Comparison of ENCODE assay signal across 8 mouse cellular contexts in genomic region chr2:152693735-152694134, GRCm38 (mm10). TPM values are rescaled to one million over a fixed set of nuclear protein-coding genes. Genes with fewer than 3 reads are reported as not detected.
A peak's percentile ranks its signal among the peaks of the same experiment; 100 is the strongest.
DNase-seq lines count a peak whose midpoint lies in the region; ATAC-seq and TF ChIP-seq lines count a peak whose summit lies in the region.

No protein-coding gene starts in this region.

- 86% methylated on average over 13 of the region's 13 CpGs for WGBS in heart, adult 2 months
- WGBS in liver, embryonic 13.5 days (ENCODE audit: insufficient replicate concordance), result 81% methylated on average over 13 of the region's 13 CpGs
- 97% methylated on average over 13 of the region's 13 CpGs for WGBS in thymus, adult 2 months

- no peak for TF ChIP-seq POLR2A in heart, adult 2 months (IDR thresholded peaks at IDR 0.05; ENCODE audit: insufficient read depth, low read depth, low read length)
- no peak for TF ChIP-seq POLR2A in testis, adult 2 months (IDR thresholded peaks at IDR 0.05; ENCODE audit: control insufficient read depth, low read depth, low read length)
- TF ChIP-seq POLR2A in thymus, adult 2 months (IDR thresholded peaks at IDR 0.05; ENCODE audit: control insufficient read depth, extremely low read depth, insufficient read depth, low read length, poor library complexity), result no peak

- DNase-seq in heart, adult 2 months, result no peak
- no peak for DNase-seq in heart, adult 8-10 months (ENCODE audit: low spot score)
- DNase-seq in testis, postnatal 10 days (ENCODE audit: low spot score), result no peak
- DNase-seq in liver, embryonic 13.5 days, result no peak
- DNase-seq in ovary, postnatal 36 days (ENCODE audit: low spot score), result no peak
- DNase-seq in thymus, adult 2 months, result no peak

- H3K36me3 ChIP-seq in heart, adult 2 months (ENCODE audit: control insufficient read depth, insufficient read depth, low read length), result no peaks in the 10 kb centered on the region
- H3K36me3 ChIP-seq in testis, adult 2 months (ENCODE audit: control insufficient read depth, insufficient read depth, low read length), result peaks cover 3% of the 10 kb centered on the region
- peaks cover 64% of the 10 kb centered on the region for H3K36me3 ChIP-seq in liver, embryonic 13.5 days
- peaks cover 60% of the 10 kb centered on the region for H3K36me3 ChIP-seq in thymus, adult 2 months (ENCODE audit: control insufficient read depth, insufficient read depth, low read length)

- no peaks in the 10 kb centered on the region for H3K27me3 ChIP-seq in heart, adult 2 months (ENCODE audit: control insufficient read depth, insufficient read depth, low read length)
- no peaks in the 10 kb centered on the region for H3K27me3 ChIP-seq in testis, adult 2 months (ENCODE audit: control insufficient read depth, insufficient read depth, low read length)
- H3K27me3 ChIP-seq in liver, embryonic 13.5 days, result no peaks in the 10 kb centered on the region
- H3K27me3 ChIP-seq in thymus, adult 2 months (ENCODE audit: control insufficient read depth, insufficient read depth, low read length), result no peaks in the 10 kb centered on the region

- H3K4me2 ChIP-seq in liver, embryonic 13.5 days, result peak overlapping the region; percentile 39

- intact Hi-C loops in heart, adult 2 months (cut with DNase I), result loop anchor here (1.0 to 10.0 kb wide), 2 partner anchors 138 to 651 kb away; partner anchors contain the start of genes Asxl1 and Bcl2l1

- no peak for TF ChIP-seq CTCF in heart, adult 2 months (IDR thresholded peaks at IDR 0.05)
- no peak for TF ChIP-seq CTCF in testis, adult 2 months (IDR thresholded peaks at IDR 0.05; ENCODE audit: control insufficient read depth, insufficient read depth, insufficient replicate concordance, low read depth, low read length)
- TF ChIP-seq CTCF in thymus, adult 2 months (IDR thresholded peaks at IDR 0.05; ENCODE audit: borderline replicate concordance, control insufficient read depth, extremely low read depth, insufficient read depth, low read length, poor library complexity), result no peak

- H3K27ac ChIP-seq in heart, adult 2 months, result peak overlapping the region; percentile 4
- peak overlapping the region; percentile 9; the same call in 1 of the 2 replicates for H3K27ac ChIP-seq in testis, adult 2 months (ENCODE audit: control insufficient read depth, insufficient read depth, low read depth, low read length)
- H3K27ac ChIP-seq in liver, embryonic 13.5 days, result no peak overlapping the region
- H3K27ac ChIP-seq in thymus, adult 2 months (ENCODE audit: control insufficient read depth, insufficient read depth, low read length), result no peak overlapping the region

- H3K4me3 ChIP-seq in heart, adult 2 months, result no peak overlapping the region
- H3K4me3 ChIP-seq in testis, adult 2 months (ENCODE audit: control insufficient read depth, low read depth, low read length), result no peak overlapping the region
- no peak overlapping the region for H3K4me3 ChIP-seq in liver, embryonic 13.5 days (replicated peaks)
- H3K4me3 ChIP-seq in thymus, adult 2 months (ENCODE audit: control insufficient read depth, insufficient read depth, low read length), result no peak overlapping the region

- H3K79me2 ChIP-seq in heart, adult 2 months (replicated peaks; ENCODE audit: control insufficient read depth, insufficient read depth, low read length), result no peaks in the 10 kb centered on the region

- no peaks in the 10 kb centered on the region for H3K9me3 ChIP-seq in liver, embryonic 13.5 days (replicated peaks)

- peak overlapping the region; percentile 37 for H3K9ac ChIP-seq in heart, adult 2 months (ENCODE audit: low read depth, low read length)
- peak overlapping the region; percentile 49 for H3K9ac ChIP-seq in liver, embryonic 13.5 days

- no peak for TF ChIP-seq EP300 in heart, adult 2 months (IDR thresholded peaks at IDR 0.05; ENCODE audit: insufficient read depth, low read depth, low read length)

- ATAC-seq in liver, embryonic 13.5 days (ENCODE audit: low read depth), result no peak
- ATAC-seq in CD4-positive, CD25-positive, alpha-beta regulatory T cell, adult 4 months, result no peak

- peaks cover 10% of the 10 kb centered on the region for H3K4me1 ChIP-seq in heart, adult 2 months (ENCODE audit: control insufficient read depth, insufficient read depth, low read length)
- peaks cover 16% of the 10 kb centered on the region for H3K4me1 ChIP-seq in testis, adult 2 months (ENCODE audit: control insufficient read depth, insufficient read depth, low read length)
- H3K4me1 ChIP-seq in liver, embryonic 13.5 days (replicated peaks), result peaks cover 23% of the 10 kb centered on the region
- 0 out of 2 replicates have a peak, but pooled peaks cover 2% of the 10 kb centered on the region for H3K4me1 ChIP-seq in thymus, adult 2 months (replicated peaks; ENCODE audit: control insufficient read depth, insufficient read depth, low read length)

RNA-seq across cellular contexts. Expression of gene Mcts2, which starts 6.9 kb away (rescaled TPM):
- 10 to 100 TPM; 14.8 to 18.2 TPM for total RNA-seq in heart, adult 2 months (2021)
- 8.6 and 12.1 TPM in 2 replicates for polyA plus RNA-seq in heart, adult 2 months (2012; rRNA removed)
- total RNA-seq in heart, adult 8-10 months (2022), result 10 to 100 TPM; 15.0 to 19.6 (median 16.6) TPM
- 41.8 and 43.6 TPM in 2 replicates for polyA plus RNA-seq in testis, adult 2 months (2012; rRNA removed)
- polyA plus RNA-seq in liver, embryonic 13.5 days (2015; fragmentation: Nextera tagmentation; extraction: Ambion mirVana), result 23.6 and 23.8 TPM in 2 replicates
- 1 to 10 TPM; 3.7 to 3.9 TPM for polyA plus RNA-seq in CD4-positive, CD25-positive, alpha-beta regulatory T cell, adult 4 months (2017; shearing (Covaris generic))
- 4.2 and 4.4 TPM in 2 replicates for polyA plus RNA-seq in thymus, adult 2 months (2012; rRNA removed)

RNA-seq across cellular contexts. Expression of gene H13, which starts 24.5 kb away (rescaled TPM):
- total RNA-seq in heart, adult 2 months (2021), result 10 to 100 TPM; 33.9 to 37.6 TPM
- polyA plus RNA-seq in heart, adult 2 months (2012; rRNA removed), result 42.9 and 43.5 TPM in 2 replicates
- total RNA-seq in heart, adult 8-10 months (2022), result 10 to 100 TPM; 34.4 to 36.3 (median 35.1) TPM
- 84.1 and 84.7 TPM in 2 replicates for polyA plus RNA-seq in testis, adult 2 months (2012; rRNA removed)
- 49.0 and 52.9 TPM in 2 replicates for polyA plus RNA-seq in liver, embryonic 13.5 days (2015; fragmentation: Nextera tagmentation; extraction: Ambion mirVana)
- 10 to 100 TPM; 76.1 to 76.2 TPM for polyA plus RNA-seq in CD4-positive, CD25-positive, alpha-beta regulatory T cell, adult 4 months (2017; shearing (Covaris generic))
- 270 and 324 TPM in 2 replicates for polyA plus RNA-seq in thymus, adult 2 months (2012; rRNA removed)

RNA-seq across cellular contexts. Expression of gene Id1, which starts 42.3 kb away (rescaled TPM):
- total RNA-seq in heart, adult 2 months (2021), result 10 to 100 TPM; 56.5 to 59.8 TPM
- 74.7 and 113 TPM in 2 replicates for polyA plus RNA-seq in heart, adult 2 months (2012; rRNA removed)
- 10 to 100 TPM; 43.3 to 63.6 (median 58.4) TPM for total RNA-seq in heart, adult 8-10 months (2022)
- polyA plus RNA-seq in testis, adult 2 months (2012; rRNA removed), result 5.5 and 12.8 TPM in 2 replicates
- polyA plus RNA-seq in liver, embryonic 13.5 days (2015; fragmentation: Nextera tagmentation; extraction: Ambion mirVana), result 20.9 and 23.2 TPM in 2 replicates
- under 1 TPM; 0.75 to 0.82 TPM for polyA plus RNA-seq in CD4-positive, CD25-positive, alpha-beta regulatory T cell, adult 4 months (2017; shearing (Covaris generic))
- 54.6 and 66.4 TPM in 2 replicates for polyA plus RNA-seq in thymus, adult 2 months (2012; rRNA removed)

Comparison
In these comparisons a context has a peak if more than half of its experiments do, and no peak if none do; other contexts are left out.
1. H3K27ac ChIP-seq: peak in heart, adult 2 months (single experiment) and testis, adult 2 months (single experiment); none in liver, embryonic 13.5 days (single experiment) and thymus, adult 2 months (single experiment).